Mouse (Mus musculus) kidney, postnatal 10 days (tissue): Measurements from ENCODE around the gene Mllt3.

Experiments
- DNase-seq: peaks from one replicate; pipeline ENCODE4 v3.0.0; 2021; ENCODE audit warnings: mixed read lengths

The Mllt3 gene

GRCm38 (mm10) chr4:87819182-87819581 is 214.0 kb downstream of the Mllt3 start:
- no peak for DNase-seq

GRCm38 (mm10) chr4:87818276-87818675 is 214.9 kb downstream of the Mllt3 start:
- no peak for DNase-seq

GRCm38 (mm10) chr4:87815465-87816108 is 217.6 kb downstream of the Mllt3 start:
- DNase-seq: no peak

GRCm38 (mm10) chr4:87811899-87812298 is 221.3 kb downstream of the Mllt3 start:
- DNase-seq: no peak

- DNase-seq: no peak
Observed at GRCm38 (mm10) chr4:87806196-87806987, 226.8 kb downstream of the Mllt3 start.

- no peak for DNase-seq
Observed at GRCm38 (mm10) chr4:87804576-87804975, 228.6 kb downstream of the Mllt3 start.

GRCm38 (mm10) chr4:87803313-87803712 is 229.9 kb downstream of the Mllt3 start:
- no peak for DNase-seq

- DNase-seq: no peak
Observed at GRCm38 (mm10) chr4:87802140-87802539, 231.0 kb downstream of the Mllt3 start.

GRCm38 (mm10) chr4:87801332-87801731 is 231.8 kb downstream of the Mllt3 start:
- no peak for DNase-seq

- no peak for DNase-seq
Observed at GRCm38 (mm10) chr4:87800276-87800675, 232.9 kb downstream of the Mllt3 start.

- DNase-seq: no peak
Observed at GRCm38 (mm10) chr4:87799418-87799817, 233.7 kb downstream of the Mllt3 start.

GRCm38 (mm10) chr4:87795261-87795660 is 237.9 kb downstream of the Mllt3 start:
- DNase-seq: no peak

GRCm38 (mm10) chr4:87794216-87794615 is 238.9 kb downstream of the Mllt3 start:
- no peak for DNase-seq

GRCm38 (mm10) chr4:87792511-87792910 is 240.7 kb downstream of the Mllt3 start:
- no peak for DNase-seq

- DNase-seq: no peak
Observed at GRCm38 (mm10) chr4:87789446-87789845, 243.7 kb downstream of the Mllt3 start.

- DNase-seq: peak; percentile 73
Observed at GRCm38 (mm10) chr4:87788691-87789090, 244.5 kb downstream of the Mllt3 start.

- peak; percentile 69 for DNase-seq
Observed at GRCm38 (mm10) chr4:87785132-87786074, 247.8 kb downstream of the Mllt3 start.

GRCm38 (mm10) chr4:87783809-87784208 is 249.4 kb downstream of the Mllt3 start:
- DNase-seq: no peak

GRCm38 (mm10) chr4:87781971-87782370 is 251.2 kb downstream of the Mllt3 start:
- DNase-seq: no peak

- no peak for DNase-seq
Observed at GRCm38 (mm10) chr4:87775721-87776120, 257.4 kb downstream of the Mllt3 start.

- no peak for DNase-seq
Observed at GRCm38 (mm10) chr4:87774515-87774914, 258.6 kb downstream of the Mllt3 start.

- DNase-seq: no peak
Observed at GRCm38 (mm10) chr4:87767711-87768561, 265.2 kb downstream of the Mllt3 start.
